Mouse (Mus musculus): ENCODE results near the gene Il20rb. TPM values are rescaled to one million over a fixed set of nuclear protein-coding genes. Genes with fewer than 3 reads are reported as not detected.

Il20rb gene
- polyA plus RNA-seq, 1 experiment from 2014 or later = 0.65 TPM

- no peak overlapping the region for H3K4me2 ChIP-seq
- WGBS = 66% methylated on average over 17 of the region's 17 CpGs
- ATAC-seq (ENCODE audit: insufficient number of reproducible peaks, low FRiP score) = no peak
- peaks cover 14% of the 10 kb centered on the region for H3K36me3 ChIP-seq
- H3K4me3 ChIP-seq = no peak overlapping the region
- no peak overlapping the region for H3K27ac ChIP-seq (ENCODE audit: poor library complexity, severe bottlenecking)
- no peak overlapping the region for H3K9ac ChIP-seq
- peaks cover 17% of the 10 kb centered on the region; the same call in 1 of the 2 replicates for H3K4me1 ChIP-seq (replicated peaks)
- H3K27me3 ChIP-seq (replicated peaks) = no peaks in the 10 kb centered on the region
- H3K9me3 ChIP-seq (replicated peaks) = no peaks in the 10 kb centered on the region
Measured at GRCm38 (mm10) chr9:100457971-100458681, 28.5 kb downstream of the Il20rb start.

DNA sequence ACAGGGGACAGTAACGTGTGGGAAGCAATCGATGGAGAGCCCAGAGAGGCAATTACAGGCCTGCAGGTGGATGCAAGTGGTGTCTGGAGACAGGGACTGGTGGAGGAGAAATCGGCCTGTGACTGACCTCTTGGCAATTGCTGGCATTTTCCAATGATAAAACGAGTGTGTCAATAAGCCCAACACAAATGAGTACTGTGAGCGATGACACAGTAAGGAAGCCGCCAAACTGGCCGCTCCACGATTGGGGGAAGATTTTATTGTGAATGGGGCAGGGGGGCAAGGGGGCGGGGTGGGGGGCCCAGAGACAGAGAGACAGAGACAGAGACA lies 32.0 kb downstream of the Il20rb start:
- 9% methylated on average over 9 of the region's 9 CpGs for WGBS
- Histone ChIP-seq H3K4me2 (peak overlapping the region; percentile 82), H3K4me1 (replicated peaks) (peaks cover 20% of the 10 kb centered on the region), H3K27me3 (replicated peaks) (no peaks in the 10 kb centered on the region), H3K4me3 (peak overlapping the region; percentile 47), H3K27ac (ENCODE audit: poor library complexity, severe bottlenecking) (no peak overlapping the region), H3K9me3 (replicated peaks) (no peaks in the 10 kb centered on the region), H3K9ac (peak overlapping the region; percentile 57), H3K36me3 (no peaks in the 10 kb centered on the region)
- ATAC-seq (ENCODE audit: insufficient number of reproducible peaks, low FRiP score) = 0 out of 2 replicates have a peak, but pooled peaks have one; percentile 34

GRCm38 (mm10) chr9:100453944-100454663 lies 32.5 kb downstream of the Il20rb start:
- 0 out of 2 replicates have a peak, but pooled peaks have one; percentile 29 for ATAC-seq (ENCODE audit: insufficient number of reproducible peaks, low FRiP score)
- H3K27ac ChIP-seq (ENCODE audit: poor library complexity, severe bottlenecking) = no peak overlapping the region
- H3K27me3 ChIP-seq (replicated peaks) = no peaks in the 10 kb centered on the region
- peak overlapping the region; percentile 82 for H3K4me2 ChIP-seq
- H3K4me3 ChIP-seq = peak overlapping the region; percentile 47
- H3K4me1 ChIP-seq (replicated peaks) = peaks cover 20% of the 10 kb centered on the region
- no peaks in the 10 kb centered on the region for H3K36me3 ChIP-seq
- H3K9me3 ChIP-seq (replicated peaks) = no peaks in the 10 kb centered on the region
- peak overlapping the region; percentile 57 for H3K9ac ChIP-seq
- 8% methylated on average over 24 of the region's 25 CpGs for WGBS

GRCm38 (mm10) chr9:100452432-100452831 lies 34.2 kb downstream of the Il20rb start:
- Histone ChIP-seq H3K27me3 (replicated peaks) (peaks cover 10% of the 10 kb centered on the region), H3K9ac (no peak overlapping the region), H3K36me3 (no peaks in the 10 kb centered on the region), H3K4me3 (no peak overlapping the region), H3K4me2 (peak overlapping the region; percentile 11; the same call in 1 of the 2 replicates), H3K27ac (ENCODE audit: poor library complexity, severe bottlenecking) (no peak overlapping the region), H3K4me1 (replicated peaks) (peaks cover 15% of the 10 kb centered on the region), H3K9me3 (replicated peaks) (no peaks in the 10 kb centered on the region)
- ATAC-seq (ENCODE audit: insufficient number of reproducible peaks, low FRiP score) = peak; percentile 34; the same call in 1 of the 2 replicates
- 44% methylated on average over 6 of the region's 6 CpGs for WGBS

- peak overlapping the region; percentile 55 for H3K4me3 ChIP-seq
- WGBS = under 1% methylated on average over 32 of the region's 32 CpGs
- H3K36me3 ChIP-seq = no peaks in the 10 kb centered on the region
- no peak overlapping the region for H3K27ac ChIP-seq (ENCODE audit: poor library complexity, severe bottlenecking)
- no peaks in the 10 kb centered on the region; the same call in 1 of the 2 replicates for H3K4me1 ChIP-seq (replicated peaks)
- peak; percentile 52; the same call in 1 of the 2 replicates for ATAC-seq (ENCODE audit: insufficient number of reproducible peaks, low FRiP score)
- H3K9me3 ChIP-seq (replicated peaks) = no peaks in the 10 kb centered on the region
- H3K27me3 ChIP-seq (replicated peaks) = peaks cover 18% of the 10 kb centered on the region
- H3K4me2 ChIP-seq = peak overlapping the region; percentile 91
- H3K9ac ChIP-seq = peak overlapping the region; percentile 66
Measured at GRCm38 (mm10) chr9:100446059-100446686, 40.4 kb downstream of the Il20rb start.

DNA sequence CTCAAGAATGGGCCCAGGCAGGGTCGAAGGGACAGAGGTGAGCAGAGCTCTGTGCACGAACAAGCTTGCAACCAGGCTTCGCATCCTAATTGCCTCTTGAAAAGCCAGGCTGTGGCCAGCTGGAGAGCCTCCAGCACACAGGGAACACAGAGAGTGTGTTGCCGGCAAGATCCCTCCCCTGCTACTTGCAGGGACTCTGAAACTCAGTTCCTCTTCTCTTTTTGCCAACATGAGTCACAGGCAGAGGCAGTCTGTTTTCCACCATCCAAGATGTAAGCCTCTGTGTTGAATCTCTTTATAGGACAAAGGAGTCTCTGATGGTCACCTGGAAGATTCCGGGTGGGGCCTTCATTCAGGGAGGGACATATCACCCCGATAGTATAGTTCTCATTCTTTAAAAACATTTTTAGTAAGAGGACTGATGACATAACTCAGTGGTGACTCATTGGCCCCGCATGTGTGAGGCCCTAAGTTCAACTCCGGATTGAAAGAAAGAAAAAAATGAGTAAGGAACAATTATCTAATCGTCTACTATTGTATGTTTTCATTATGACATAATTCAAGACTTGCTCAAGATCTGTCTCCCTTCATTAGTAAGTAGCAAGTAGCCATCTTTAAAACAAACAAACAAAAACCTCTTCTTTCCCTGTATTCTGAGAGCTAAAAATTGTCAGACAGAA lies 46.3 kb downstream of the Il20rb start:
- Histone ChIP-seq H3K27me3 (replicated peaks) (no peaks in the 10 kb centered on the region), H3K27ac (ENCODE audit: poor library complexity, severe bottlenecking) (peak overlapping the region; percentile 31; the same call in 1 of the 2 replicates), H3K9me3 (replicated peaks) (no peaks in the 10 kb centered on the region), H3K4me1 (replicated peaks) (peaks cover 3% of the 10 kb centered on the region; the same call in 1 of the 2 replicates), H3K4me3 (no peak overlapping the region), H3K4me2 (no peak overlapping the region), H3K36me3 (no peaks in the 10 kb centered on the region), H3K9ac (no peak overlapping the region)
- WGBS = 44% methylated on average over 9 of the region's 9 CpGs
- no peak; the same call in 1 of the 2 replicates for ATAC-seq (ENCODE audit: insufficient number of reproducible peaks, low FRiP score)

DNA sequence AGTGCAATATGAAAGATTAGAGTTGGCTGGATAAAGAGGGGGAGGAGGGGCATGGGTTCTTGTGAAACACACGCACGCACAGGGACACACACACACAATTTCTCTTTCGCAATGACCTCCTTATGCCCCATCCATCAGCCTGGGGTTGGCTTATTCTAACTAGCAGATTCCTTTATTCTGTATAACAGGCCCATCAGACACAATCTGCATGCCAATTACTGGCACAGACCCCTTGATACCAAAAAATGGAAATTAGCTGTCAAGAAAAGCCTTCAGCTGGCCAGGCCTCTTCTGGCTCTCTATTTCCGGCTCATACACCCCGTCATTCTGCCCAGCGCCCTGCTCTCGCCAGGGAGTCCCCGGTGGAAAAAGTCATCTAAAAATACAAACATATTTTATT lies 47.1 kb downstream of the Il20rb start:
- WGBS = 85% methylated on average over 8 of the region's 8 CpGs

DNA sequence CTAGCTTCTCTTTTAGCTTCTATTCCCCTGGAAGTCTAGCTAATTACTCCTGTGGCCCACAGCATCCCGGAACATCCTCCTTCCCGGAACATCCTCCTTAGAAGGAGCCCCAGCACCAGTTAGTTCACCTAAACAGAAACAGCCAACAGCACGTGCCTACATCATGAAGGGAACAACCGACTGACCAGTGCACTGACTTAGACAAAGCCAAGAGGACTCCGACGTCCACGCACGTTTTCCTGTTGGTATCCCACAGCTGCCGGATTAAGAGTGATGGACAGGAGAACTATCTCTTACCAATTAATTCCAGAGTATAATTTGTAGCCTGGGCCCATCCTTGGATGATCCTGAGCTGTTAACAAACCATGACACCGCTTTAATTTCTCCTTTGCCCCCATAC lies 47.6 kb downstream of the Il20rb start:
- Histone ChIP-seq H3K27me3 (replicated peaks) (no peaks in the 10 kb centered on the region), H3K4me1 (replicated peaks) (peaks cover 3% of the 10 kb centered on the region; the same call in 1 of the 2 replicates), H3K9me3 (replicated peaks) (no peaks in the 10 kb centered on the region), H3K4me2 (no peak overlapping the region), H3K4me3 (no peak overlapping the region), H3K9ac (no peak overlapping the region), H3K36me3 (no peaks in the 10 kb centered on the region), H3K27ac (ENCODE audit: poor library complexity, severe bottlenecking) (no peak overlapping the region)
- 85% methylated on average over 10 of the region's 10 CpGs for WGBS
- no peak for ATAC-seq (ENCODE audit: insufficient number of reproducible peaks, low FRiP score)

More for the DNA sequence above, 47.1 kb downstream of the Il20rb start:
- no peaks in the 10 kb centered on the region for H3K27me3 ChIP-seq (replicated peaks)
- H3K4me3 ChIP-seq = no peak overlapping the region
- peak overlapping the region; percentile 31; the same call in 1 of the 2 replicates for H3K27ac ChIP-seq (ENCODE audit: poor library complexity, severe bottlenecking)
- H3K4me1 ChIP-seq (replicated peaks) = peaks cover 3% of the 10 kb centered on the region; the same call in 1 of the 2 replicates
- no peaks in the 10 kb centered on the region for H3K36me3 ChIP-seq
- no peaks in the 10 kb centered on the region for H3K9me3 ChIP-seq (replicated peaks)
- no peak for ATAC-seq (ENCODE audit: insufficient number of reproducible peaks, low FRiP score)
- H3K4me2 ChIP-seq = no peak overlapping the region
- no peak overlapping the region for H3K9ac ChIP-seq

GRCm38 (mm10) chr9:100436865-100437595 lies 49.6 kb downstream of the Il20rb start:
- Histone ChIP-seq H3K36me3 (no peaks in the 10 kb centered on the region), H3K9me3 (replicated peaks) (no peaks in the 10 kb centered on the region), H3K27me3 (replicated peaks) (no peaks in the 10 kb centered on the region), H3K9ac (no peak overlapping the region), H3K27ac (ENCODE audit: poor library complexity, severe bottlenecking) (no peak overlapping the region), H3K4me3 (no peak overlapping the region), H3K4me2 (no peak overlapping the region), H3K4me1 (replicated peaks) (peaks cover 3% of the 10 kb centered on the region; the same call in 1 of the 2 replicates)
- ATAC-seq (ENCODE audit: insufficient number of reproducible peaks, low FRiP score) = no peak
- WGBS = 73% methylated on average over 8 of the region's 8 CpGs

- Histone ChIP-seq H3K4me2 (no peak overlapping the region), H3K9me3 (replicated peaks) (no peaks in the 10 kb centered on the region), H3K4me1 (replicated peaks) (no peaks in the 10 kb centered on the region), H3K27ac (ENCODE audit: poor library complexity, severe bottlenecking) (no peak overlapping the region), H3K27me3 (replicated peaks) (no peaks in the 10 kb centered on the region), H3K4me3 (no peak overlapping the region), H3K9ac (no peak overlapping the region), H3K36me3 (no peaks in the 10 kb centered on the region)
- 61% methylated on average over 2 of the region's 2 CpGs for WGBS
- no peak for ATAC-seq (ENCODE audit: insufficient number of reproducible peaks, low FRiP score)
Measured at GRCm38 (mm10) chr9:100431355-100431754, 55.2 kb downstream of the Il20rb start.
